Mouse (Mus musculus): ENCODE measurements around the gene Zfpm1. TPM values are rescaled to one million over a fixed set of nuclear protein-coding genes. Genes with fewer than 3 reads are reported as not detected.
A peak's percentile ranks its signal among the peaks of the same experiment; 100 is the strongest.

Gene Zfpm1
- polyA plus RNA-seq, 1 experiment from 2014 or later = 0.89 TPM

GRCm38 (mm10) chr8:122360696-122361416, 78.9 kb downstream of the Zfpm1 start, which contains the start of gene Trhr2:
Gene Trhr2, minus strand, starts transcription at chr8:122360746.
- H3K27ac ChIP-seq (replicated peaks) = no peak within 1 kb of the TSS
- 78% methylated on average over 7 of the region's 7 CpGs for WGBS
- H3K9me3 ChIP-seq = no peaks in the 10 kb centered on the region
- no peak within 1 kb of the TSS for H3K4me2 ChIP-seq (replicated peaks)
- H3K36me3 ChIP-seq = no peaks in the 10 kb centered on the region
- no peaks in the 10 kb centered on the region for H3K4me1 ChIP-seq
- H3K27me3 ChIP-seq = 0 out of 2 replicates have a peak, but pooled peaks cover 6% of the 10 kb centered on the region
- H3K9ac ChIP-seq (replicated peaks) = no peak within 1 kb of the TSS
- ATAC-seq (replicated peaks) = no peak
- no peak within 1 kb of the TSS for H3K4me3 ChIP-seq

GRCm38 (mm10) chr8:122362271-122362670, 80.3 kb downstream of the Zfpm1 start:
- H3K27ac ChIP-seq (replicated peaks) = no peak overlapping the region
- H3K27me3 ChIP-seq = 0 out of 2 replicates have a peak, but pooled peaks cover 6% of the 10 kb centered on the region
- H3K9ac ChIP-seq (replicated peaks) = no peak overlapping the region
- H3K36me3 ChIP-seq = no peaks in the 10 kb centered on the region
- ATAC-seq (replicated peaks) = no peak
- no peaks in the 10 kb centered on the region for H3K9me3 ChIP-seq
- WGBS = 45% methylated on average over 5 of the region's 5 CpGs
- no peaks in the 10 kb centered on the region for H3K4me1 ChIP-seq
- no peak overlapping the region for H3K4me3 ChIP-seq
- H3K4me2 ChIP-seq (replicated peaks) = no peak overlapping the region

DNA sequence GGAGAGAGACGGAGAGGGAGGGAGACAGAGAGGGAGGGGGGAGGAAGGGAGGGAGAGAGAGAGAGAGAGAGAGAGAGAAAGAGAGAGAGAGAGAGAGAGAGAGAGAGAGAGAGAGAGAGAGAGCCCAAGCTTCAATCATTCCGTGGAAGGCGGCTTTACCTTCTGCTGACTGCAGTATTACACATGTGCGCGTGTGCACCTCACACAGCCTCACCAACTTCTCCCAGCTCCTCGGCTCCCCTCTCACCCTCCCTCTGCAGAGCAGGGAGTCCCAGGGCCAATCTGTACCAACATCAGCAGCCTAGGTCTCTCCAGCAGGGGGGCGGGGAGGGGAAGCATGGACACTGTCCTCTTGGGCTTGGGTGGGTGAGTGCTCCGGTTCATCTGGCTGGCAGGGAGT, 81.0 kb downstream of the Zfpm1 start:
- no peak overlapping the region for H3K9ac ChIP-seq (replicated peaks)
- H3K27ac ChIP-seq (replicated peaks) = no peak overlapping the region
- ATAC-seq (replicated peaks) = no peak
- H3K4me3 ChIP-seq = no peak overlapping the region
- H3K27me3 ChIP-seq = 0 out of 2 replicates have a peak, but pooled peaks cover 6% of the 10 kb centered on the region
- H3K4me1 ChIP-seq = no peaks in the 10 kb centered on the region
- H3K36me3 ChIP-seq = no peaks in the 10 kb centered on the region
- 27% methylated on average over 7 of the region's 8 CpGs for WGBS
- H3K9me3 ChIP-seq = no peaks in the 10 kb centered on the region
- no peak overlapping the region for H3K4me2 ChIP-seq (replicated peaks)

DNA sequence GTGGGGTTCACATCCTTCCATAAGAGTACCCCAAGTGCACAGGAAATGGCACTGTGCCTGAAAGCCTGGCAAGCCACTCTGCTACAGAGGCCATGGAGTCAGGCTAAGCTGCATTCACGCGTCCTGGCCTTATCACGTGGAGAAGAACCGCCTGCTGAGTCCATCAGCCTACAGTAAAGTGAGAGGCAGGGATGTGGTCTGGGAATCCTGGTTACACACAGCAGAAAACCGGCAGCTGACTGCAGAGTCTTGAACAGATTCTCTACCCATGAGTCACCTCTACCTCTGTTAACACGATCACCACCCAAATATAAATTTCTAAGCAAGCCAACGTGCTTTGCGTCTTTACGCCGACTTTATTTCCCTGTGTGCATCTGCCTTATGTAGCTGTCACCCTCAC, 86.6 kb downstream of the Zfpm1 start:
- no peak overlapping the region for H3K4me3 ChIP-seq
- H3K27me3 ChIP-seq = no peaks in the 10 kb centered on the region
- H3K27ac ChIP-seq (replicated peaks) = no peak overlapping the region
- ATAC-seq (replicated peaks) = no peak
- no peak overlapping the region for H3K4me2 ChIP-seq (replicated peaks)
- 87% methylated on average over 10 of the region's 10 CpGs for WGBS
- no peak overlapping the region for H3K9ac ChIP-seq (replicated peaks)
- no peaks in the 10 kb centered on the region for H3K9me3 ChIP-seq
- H3K36me3 ChIP-seq = no peaks in the 10 kb centered on the region
- H3K4me1 ChIP-seq = no peaks in the 10 kb centered on the region

DNA sequence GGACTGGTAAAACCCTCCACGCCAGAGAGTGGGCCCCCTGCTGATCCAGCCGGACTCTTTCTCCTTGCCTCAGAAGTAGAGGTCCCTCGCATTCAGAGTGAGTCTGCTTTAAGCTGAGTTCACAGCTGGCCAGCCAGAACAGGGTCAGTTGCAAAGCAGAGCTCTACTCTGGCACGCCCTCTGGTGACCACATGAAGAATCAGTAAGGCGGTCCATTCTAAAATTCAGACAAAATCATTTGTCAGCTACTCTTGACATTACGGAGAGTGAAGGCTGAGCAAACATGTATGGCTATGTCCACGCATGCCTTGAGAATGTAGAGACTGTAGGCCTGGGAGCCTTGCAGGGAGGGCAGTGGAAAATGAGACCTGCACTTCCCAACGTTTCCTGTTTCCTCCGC, 87.7 kb downstream of the Zfpm1 start:
- Histone ChIP-seq H3K27ac (replicated peaks) (no peak overlapping the region), H3K9ac (replicated peaks) (no peak overlapping the region), H3K9me3 (no peaks in the 10 kb centered on the region), H3K36me3 (no peaks in the 10 kb centered on the region), H3K4me2 (replicated peaks) (no peak overlapping the region), H3K27me3 (no peaks in the 10 kb centered on the region), H3K4me1 (no peaks in the 10 kb centered on the region), H3K4me3 (no peak overlapping the region)
- ATAC-seq (replicated peaks) = no peak
- 15% methylated on average over 9 of the region's 9 CpGs for WGBS

DNA sequence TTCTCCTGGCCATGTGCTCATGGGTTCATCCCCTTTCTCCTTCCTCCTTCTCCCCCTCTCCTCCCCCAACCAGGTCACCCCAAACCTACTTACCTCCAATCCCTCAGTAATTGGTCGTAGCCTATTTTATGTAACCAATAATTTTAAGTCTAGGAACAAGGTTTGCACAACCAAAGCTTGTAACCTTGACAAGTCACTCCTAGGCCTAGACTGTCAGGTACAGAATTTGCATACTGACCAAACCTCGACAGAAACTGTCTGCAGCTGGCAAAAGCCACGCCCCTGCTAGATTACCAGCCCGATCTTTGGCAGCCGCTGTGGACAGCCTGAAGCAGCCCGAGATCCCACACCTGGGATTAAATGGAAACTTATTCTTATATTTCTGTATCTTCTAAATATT, 89.8 kb downstream of the Zfpm1 start:
- no peak overlapping the region for H3K9ac ChIP-seq (replicated peaks)
- no peaks in the 10 kb centered on the region for H3K27me3 ChIP-seq
- H3K27ac ChIP-seq (replicated peaks) = no peak overlapping the region
- no peak overlapping the region for H3K4me3 ChIP-seq
- no peaks in the 10 kb centered on the region for H3K9me3 ChIP-seq
- 77% methylated on average over 6 of the region's 6 CpGs for WGBS
- H3K4me2 ChIP-seq (replicated peaks) = no peak overlapping the region
- ATAC-seq (replicated peaks) = no peak
- H3K4me1 ChIP-seq = peaks cover 6% of the 10 kb centered on the region
- H3K36me3 ChIP-seq = no peaks in the 10 kb centered on the region

GRCm38 (mm10) chr8:122375320-122375719, 93.4 kb downstream of the Zfpm1 start:
- H3K4me2 ChIP-seq (replicated peaks) = no peak overlapping the region
- no peak overlapping the region for H3K4me3 ChIP-seq
- no peak overlapping the region for H3K9ac ChIP-seq (replicated peaks)

GRCm38 (mm10) chr8:122375751-122376364, 93.9 kb downstream of the Zfpm1 start:
- 30% methylated on average over 13 of the region's 13 CpGs for WGBS
- peak overlapping the region; percentile 90 for H3K4me3 ChIP-seq
- peaks cover 22% of the 10 kb centered on the region for H3K4me1 ChIP-seq
- H3K4me2 ChIP-seq (replicated peaks) = peak overlapping the region; percentile 50
- no peaks in the 10 kb centered on the region for H3K27me3 ChIP-seq
- 0 out of 2 replicates have a peak, but pooled peaks cover 6% of the 10 kb centered on the region for H3K36me3 ChIP-seq
- H3K27ac ChIP-seq (replicated peaks) = peak overlapping the region; percentile 39; the same call in 1 of the 2 replicates
- ATAC-seq (replicated peaks) = no peak
- H3K9ac ChIP-seq (replicated peaks) = peak overlapping the region; percentile 48
- no peaks in the 10 kb centered on the region for H3K9me3 ChIP-seq

More at GRCm38 (mm10) chr8:122375320-122375719, 93.4 kb downstream of the Zfpm1 start:
- Histone ChIP-seq H3K27me3 (no peaks in the 10 kb centered on the region), H3K36me3 (0 out of 2 replicates have a peak, but pooled peaks cover 6% of the 10 kb centered on the region), H3K9me3 (no peaks in the 10 kb centered on the region), H3K27ac (replicated peaks) (no peak overlapping the region), H3K4me1 (peaks cover 22% of the 10 kb centered on the region)
- WGBS = 92% methylated on average over 7 of the region's 7 CpGs
- ATAC-seq (replicated peaks) = no peak

DNA sequence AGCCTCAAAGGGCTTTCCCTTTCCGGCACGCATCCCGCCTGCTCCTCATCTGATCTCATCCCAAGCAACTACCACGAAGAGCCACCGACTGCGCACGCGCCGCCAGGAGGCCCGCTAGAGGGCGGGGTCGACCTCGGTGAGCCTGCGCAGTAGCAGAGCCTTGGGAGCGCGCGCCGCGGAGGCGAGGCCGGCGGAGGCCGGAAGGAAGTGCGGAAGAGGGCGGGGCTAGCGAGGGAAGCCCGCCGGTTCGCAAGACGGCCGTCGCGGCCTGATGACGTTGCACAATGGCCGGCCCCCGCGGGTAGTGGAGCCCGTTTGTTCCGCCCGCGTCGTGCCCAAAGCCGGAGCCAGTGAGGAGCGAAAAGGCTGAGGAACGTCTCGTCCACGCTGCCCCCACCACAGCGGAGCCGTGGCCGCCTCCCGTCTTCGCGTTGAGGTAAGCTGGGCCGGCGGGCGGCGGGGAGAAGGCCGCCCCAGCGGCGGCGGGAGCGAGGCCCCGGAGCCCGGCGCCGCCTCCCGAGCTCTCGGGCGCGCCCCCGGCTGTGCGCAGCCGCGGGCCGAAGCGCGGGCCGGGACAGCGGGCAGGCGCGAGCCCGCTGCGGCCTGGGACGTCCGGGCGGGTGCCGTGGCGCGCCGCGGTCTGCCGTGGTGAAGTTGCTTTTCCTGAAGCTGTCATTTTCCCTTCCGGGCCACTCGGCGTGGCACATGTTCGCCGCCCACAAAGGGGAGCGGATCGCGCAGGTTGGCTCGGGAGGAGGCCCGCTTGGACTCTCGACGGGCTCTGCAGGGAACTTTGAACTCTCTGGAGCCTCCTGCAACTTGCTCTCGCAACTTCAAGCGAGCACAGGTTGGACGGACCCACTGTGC, 94.7 kb downstream of the Zfpm1 start, which contains the start of gene Zc3h18:
Gene Zc3h18, plus strand, starts transcription at position 245 of the 867 bp plus-strand sequence.
- Histone ChIP-seq H3K4me1 (peaks cover 22% of the 10 kb centered on the region), H3K36me3 (0 out of 2 replicates have a peak, but pooled peaks cover 6% of the 10 kb centered on the region), H3K4me2 (replicated peaks) (peak within 1 kb of the TSS; percentile 81), H3K4me3 (peak within 1 kb of the TSS; percentile 90), H3K27ac (replicated peaks) (peak within 1 kb of the TSS; percentile 91), H3K27me3 (no peaks in the 10 kb centered on the region), H3K9ac (replicated peaks) (peak within 1 kb of the TSS; percentile 71), H3K9me3 (no peaks in the 10 kb centered on the region)
- WGBS = under 1% methylated on average over 100 of the region's 107 CpGs
- peak; percentile 95 for ATAC-seq (replicated peaks)

DNA sequence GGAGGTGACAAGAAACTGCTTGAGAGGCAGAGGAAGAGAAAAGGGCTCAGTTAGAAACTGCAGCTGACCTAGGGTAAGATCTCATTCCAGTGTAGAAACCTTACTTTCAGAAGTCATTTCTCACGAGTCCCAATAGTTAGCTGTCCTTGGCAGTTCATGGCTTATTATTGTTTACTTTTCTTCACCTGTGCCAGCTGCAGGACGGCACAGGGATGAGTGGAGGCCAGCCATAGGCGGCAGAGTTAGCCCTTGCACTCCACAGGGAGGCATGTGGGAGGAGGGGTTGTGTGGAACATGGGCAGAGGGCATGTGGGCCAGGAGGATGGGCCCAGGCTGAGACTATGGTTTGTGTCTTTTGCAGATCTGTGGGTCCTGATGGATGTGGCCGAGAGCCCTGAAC, 101.1 kb downstream of the Zfpm1 start:
- 92% methylated on average over 4 of the region's 4 CpGs for WGBS
- no peak for ATAC-seq (replicated peaks)
- no peaks in the 10 kb centered on the region for H3K9me3 ChIP-seq
- no peak overlapping the region for H3K4me2 ChIP-seq (replicated peaks)
- H3K36me3 ChIP-seq = peaks cover 52% of the 10 kb centered on the region
- H3K27ac ChIP-seq (replicated peaks) = no peak overlapping the region
- no peak overlapping the region for H3K4me3 ChIP-seq
- peaks cover 7% of the 10 kb centered on the region for H3K4me1 ChIP-seq
- no peaks in the 10 kb centered on the region for H3K27me3 ChIP-seq
- no peak overlapping the region for H3K9ac ChIP-seq (replicated peaks)

All from forebrain, embryonic 15.5 days (tissue).